Mouse (Mus musculus): ENCODE measurements around the gene Klrb1a.
"Not testable (repeated sequence)": the region's sequence is repeated elsewhere in the genome, so short reads cannot be mapped to it uniquely, and the experiment has no call there.

Gene Klrb1a

GRCm38 (mm10) chr6:128623433-128623832 lies at the start of gene Klrb1a:
Gene Klrb1a, minus strand, starts transcription at chr6:128623533.
- not testable (repeated sequence) for DNase-seq (ENCODE audit: low read depth, low spot score)

DNA sequence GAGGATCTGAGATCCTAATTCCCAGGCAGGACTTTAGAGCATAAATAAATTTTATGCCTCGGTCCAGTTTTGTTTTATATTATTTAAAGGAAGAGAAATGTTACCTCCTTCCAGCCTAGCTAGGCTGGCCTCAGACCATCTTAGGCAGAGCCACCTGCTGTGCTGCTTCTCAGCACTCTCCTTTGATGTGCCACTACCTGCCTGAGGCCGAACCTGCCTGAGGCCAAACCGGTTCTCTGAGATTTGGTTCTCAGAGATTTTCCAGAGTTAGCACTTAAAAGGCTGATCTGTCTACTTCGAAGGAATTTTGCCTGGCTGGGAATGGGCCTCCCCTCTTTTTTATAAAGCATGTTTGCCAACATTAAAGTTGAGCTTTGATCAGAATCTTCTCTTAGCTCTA lies 46.6 kb upstream of the Klrb1a start:
- no peak for DNase-seq (ENCODE audit: low read depth, low spot score)

DNA sequence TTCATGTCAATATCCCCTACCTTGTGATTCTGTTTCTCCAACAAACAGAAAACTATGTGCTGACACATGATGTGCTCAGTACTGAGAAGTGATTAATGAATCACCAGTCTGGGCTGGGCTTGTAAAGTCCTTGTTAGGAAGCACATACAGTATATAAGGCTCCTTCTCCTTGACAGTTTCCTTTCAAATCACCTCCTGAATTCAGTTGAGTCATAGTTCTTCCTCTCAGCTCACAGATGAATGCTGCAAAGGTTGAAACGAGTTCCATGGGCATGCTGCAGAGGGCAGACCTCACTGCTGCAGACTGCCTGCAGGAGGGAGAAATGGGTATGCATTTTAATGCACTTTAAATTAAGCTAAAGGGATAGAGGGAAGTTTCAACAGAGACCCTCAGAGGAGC lies 38.9 kb upstream of the Klrb1a start, which contains the start of gene Clec2h:
Gene Clec2h (plus strand): TSS at position 180 of the 400 bp plus-strand sequence.
- DNase-seq (ENCODE audit: low read depth, low spot score): no peak

GRCm38 (mm10) chr6:128661249-128661648 lies 37.9 kb upstream of the Klrb1a start:
- no peak for DNase-seq (ENCODE audit: low read depth, low spot score)

DNA sequence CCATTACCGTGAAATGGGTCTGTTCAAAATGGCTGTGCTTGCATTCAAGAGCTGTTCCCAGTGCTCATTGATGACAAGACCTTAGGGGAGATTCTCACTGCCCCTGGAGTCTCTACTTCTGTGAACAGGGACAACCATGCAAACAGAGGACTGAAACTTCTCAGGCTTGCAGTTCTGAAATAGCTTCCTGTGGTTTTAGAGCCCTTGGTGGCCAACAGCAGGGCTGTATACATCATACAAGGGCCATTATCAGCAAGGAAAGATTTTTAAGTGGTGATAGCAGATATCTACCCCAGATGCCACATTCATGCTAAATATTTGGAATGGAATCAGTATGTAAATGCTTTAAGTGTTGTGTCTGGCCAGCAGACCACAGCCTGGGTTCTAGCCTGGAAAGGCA lies 29.6 kb upstream of the Klrb1a start:
- no peak for DNase-seq (ENCODE audit: low read depth, low spot score)

- DNase-seq (ENCODE audit: low read depth, low spot score): not testable (repeated sequence)
Observed at GRCm38 (mm10) chr6:128650827-128651226, 27.5 kb upstream of the Klrb1a start.

DNA sequence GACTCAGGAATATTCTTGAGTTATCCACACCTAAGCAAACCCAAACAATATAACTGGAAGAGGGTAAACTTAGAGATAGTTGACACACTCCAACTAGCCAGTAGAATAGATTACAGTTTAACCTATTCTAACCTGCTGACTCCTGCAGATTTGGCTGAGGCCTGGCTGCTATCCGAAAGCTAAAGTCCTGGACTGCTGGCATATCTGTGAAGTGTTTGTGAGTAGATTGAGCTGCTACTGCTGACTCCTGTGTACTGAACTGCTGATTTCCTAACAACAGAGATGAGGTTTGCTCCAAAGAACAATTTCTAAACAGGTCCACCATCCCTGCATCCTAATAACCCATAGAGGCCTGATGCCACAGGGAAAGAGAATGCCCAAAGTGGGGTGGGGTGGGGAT lies 26.9 kb upstream of the Klrb1a start:
- no peak for DNase-seq (ENCODE audit: low read depth, low spot score)

- DNase-seq (ENCODE audit: low read depth, low spot score): no peak
Observed at GRCm38 (mm10) chr6:128649681-128650080, 26.3 kb upstream of the Klrb1a start.

GRCm38 (mm10) chr6:128645708-128646107 lies 22.4 kb upstream of the Klrb1a start:
- DNase-seq (ENCODE audit: low read depth, low spot score): not testable (repeated sequence)

GRCm38 (mm10) chr6:128644694-128645093 lies 21.4 kb upstream of the Klrb1a start:
- not testable (repeated sequence) for DNase-seq (ENCODE audit: low read depth, low spot score)

DNA sequence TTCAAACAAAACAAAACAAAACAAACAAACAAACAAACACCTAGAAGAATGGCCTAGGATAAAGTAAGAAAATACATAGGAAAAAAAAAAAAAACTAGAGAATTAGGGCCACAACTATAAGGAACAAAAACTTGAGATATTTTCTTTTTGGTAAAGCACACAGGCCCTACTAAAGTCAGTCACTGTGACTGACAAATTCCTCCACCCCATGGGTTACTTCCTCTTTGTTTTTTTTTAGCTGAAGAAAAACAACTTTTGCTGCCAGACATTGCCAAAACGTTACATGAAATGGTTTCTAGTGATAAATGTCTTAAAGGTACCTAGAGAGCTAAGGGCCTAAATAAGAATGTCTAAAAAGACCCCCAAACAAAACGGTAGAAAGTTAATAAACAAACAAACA lies 20.7 kb upstream of the Klrb1a start:
- DNase-seq (ENCODE audit: low read depth, low spot score): no peak

DNA sequence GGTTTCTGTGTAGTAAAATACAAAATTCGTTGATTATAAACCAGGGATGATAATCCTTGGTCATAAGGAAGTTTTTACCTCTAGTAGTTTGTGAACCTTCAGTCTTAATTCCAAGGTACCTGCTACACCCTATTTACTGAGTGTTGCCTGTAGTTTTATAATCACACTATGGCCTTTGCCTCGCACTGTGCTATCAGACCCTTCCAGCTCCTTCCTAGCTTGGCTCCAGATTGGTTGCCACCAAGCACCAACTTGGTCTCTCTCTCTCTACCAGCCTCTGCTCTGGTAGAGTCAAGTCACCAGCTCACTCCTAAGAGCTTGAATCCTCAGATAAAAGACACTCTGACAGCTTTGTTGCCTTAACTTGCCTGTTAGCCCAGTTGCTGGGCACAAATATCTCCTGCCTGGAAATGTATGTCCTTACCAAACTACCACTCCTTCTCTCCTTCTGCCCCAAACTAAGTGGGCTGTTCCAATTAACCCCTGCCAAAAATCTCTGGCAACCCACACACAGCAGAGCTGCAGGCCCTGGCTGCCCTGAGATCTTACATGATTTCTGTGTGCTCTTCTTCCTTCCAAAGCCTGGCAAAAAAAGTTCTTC lies 17.9 kb upstream of the Klrb1a start:
- no peak for DNase-seq (ENCODE audit: low read depth, low spot score)

DNA sequence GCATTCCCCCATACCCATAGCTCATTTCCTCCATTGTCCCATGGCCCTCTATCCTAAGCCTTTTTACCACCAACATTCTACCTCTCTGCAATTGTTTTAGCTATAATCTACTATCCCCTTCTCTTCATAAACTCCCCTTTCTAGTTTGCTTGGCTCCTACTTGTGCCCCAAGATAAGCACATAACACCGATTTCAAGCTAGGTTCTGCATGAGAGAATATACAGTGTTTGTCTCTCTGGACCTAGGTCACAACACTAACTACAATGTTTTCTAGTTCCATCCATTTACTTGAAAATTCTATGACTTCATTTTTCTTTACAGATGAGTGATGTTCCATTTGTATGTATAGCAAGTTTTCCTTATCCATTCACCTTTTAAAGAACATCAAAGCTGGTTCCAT lies 17.3 kb upstream of the Klrb1a start:
- no peak for DNase-seq (ENCODE audit: low read depth, low spot score)

DNA sequence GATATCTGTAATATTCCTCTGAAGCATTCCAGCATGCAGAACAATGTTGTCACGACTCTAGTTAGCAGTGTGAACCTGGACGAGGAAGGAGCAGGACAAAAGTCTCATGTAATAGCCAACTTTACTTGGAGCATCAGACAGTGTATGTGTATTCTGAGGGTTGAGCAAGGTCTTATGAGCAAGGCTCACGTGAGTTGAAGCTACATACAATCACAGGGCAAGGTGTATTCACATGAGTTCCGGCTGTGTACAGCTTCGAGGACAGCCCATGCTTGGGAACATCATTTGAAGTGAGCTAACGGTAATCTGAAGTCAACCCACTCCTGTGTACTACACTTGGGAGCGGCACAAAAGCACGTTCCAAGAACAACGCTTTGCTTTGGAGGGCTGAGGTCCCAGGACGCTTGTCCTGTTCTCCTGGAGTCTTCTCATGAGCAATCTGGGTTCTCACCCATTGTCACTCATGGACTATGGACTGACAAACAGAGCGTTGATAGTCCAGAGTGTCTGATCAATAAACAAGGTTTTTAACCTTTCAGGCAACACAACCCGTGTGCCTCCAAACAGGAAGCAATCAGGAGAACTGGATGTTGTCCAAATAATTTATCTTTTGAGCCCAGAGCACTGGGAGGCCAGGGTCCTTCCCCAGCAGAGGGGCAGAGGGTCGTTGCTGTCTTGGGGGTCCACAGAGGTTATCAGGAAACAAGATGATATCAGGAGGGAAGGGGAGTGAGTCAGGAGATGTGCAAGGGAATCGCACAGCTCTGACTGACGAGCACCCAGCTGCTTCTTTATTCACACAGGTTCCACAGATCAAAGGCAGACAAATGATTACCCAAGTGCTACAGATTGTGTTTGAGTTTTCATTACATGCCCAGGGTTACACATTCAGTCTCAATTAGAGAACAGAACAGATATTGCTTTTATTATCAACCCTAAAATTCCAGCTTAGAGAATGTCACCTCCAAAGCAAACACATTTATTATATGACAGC lies 7.9 kb upstream of the Klrb1a start:
- not testable (repeated sequence) for DNase-seq (ENCODE audit: low read depth, low spot score)

- peak; percentile 39 for DNase-seq (ENCODE audit: low read depth, low spot score)
Observed at GRCm38 (mm10) chr6:128629771-128630739, 6.7 kb upstream of the Klrb1a start.

GRCm38 (mm10) chr6:128625246-128625645 lies 1.9 kb upstream of the Klrb1a start:
- DNase-seq (ENCODE audit: low read depth, low spot score): not testable (repeated sequence)

GRCm38 (mm10) chr6:128624425-128624824 lies 1.1 kb upstream of the Klrb1a start:
- no peak for DNase-seq (ENCODE audit: low read depth, low spot score)

DNA sequence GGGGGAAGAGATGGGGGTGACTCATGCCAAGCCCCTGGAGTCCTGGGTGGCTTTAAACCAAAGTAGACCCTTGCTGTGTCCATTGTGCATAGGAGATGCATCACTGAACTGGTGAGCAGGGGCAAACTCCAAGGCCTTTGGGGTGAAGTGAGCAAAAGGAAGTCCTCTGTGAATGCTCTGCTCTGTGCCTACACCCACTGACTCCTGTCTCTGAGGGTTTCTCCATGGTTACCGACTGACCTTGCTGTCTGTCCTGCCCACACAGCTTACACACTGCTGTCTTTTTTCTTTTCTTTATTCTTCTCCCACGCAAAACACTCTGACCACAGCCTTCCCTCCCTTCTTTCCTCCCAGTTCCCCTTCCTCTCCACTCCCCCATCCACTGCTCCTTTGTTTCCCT lies 600 bp downstream of the Klrb1a start:
- DNase-seq (ENCODE audit: low read depth, low spot score): no peak

GRCm38 (mm10) chr6:128606350-128606749 lies 17.0 kb downstream of the Klrb1a start:
- no peak for DNase-seq (ENCODE audit: low read depth, low spot score)

- DNase-seq (ENCODE audit: low read depth, low spot score): no peak
Observed at GRCm38 (mm10) chr6:128604512-128604911, 18.8 kb downstream of the Klrb1a start.

DNA sequence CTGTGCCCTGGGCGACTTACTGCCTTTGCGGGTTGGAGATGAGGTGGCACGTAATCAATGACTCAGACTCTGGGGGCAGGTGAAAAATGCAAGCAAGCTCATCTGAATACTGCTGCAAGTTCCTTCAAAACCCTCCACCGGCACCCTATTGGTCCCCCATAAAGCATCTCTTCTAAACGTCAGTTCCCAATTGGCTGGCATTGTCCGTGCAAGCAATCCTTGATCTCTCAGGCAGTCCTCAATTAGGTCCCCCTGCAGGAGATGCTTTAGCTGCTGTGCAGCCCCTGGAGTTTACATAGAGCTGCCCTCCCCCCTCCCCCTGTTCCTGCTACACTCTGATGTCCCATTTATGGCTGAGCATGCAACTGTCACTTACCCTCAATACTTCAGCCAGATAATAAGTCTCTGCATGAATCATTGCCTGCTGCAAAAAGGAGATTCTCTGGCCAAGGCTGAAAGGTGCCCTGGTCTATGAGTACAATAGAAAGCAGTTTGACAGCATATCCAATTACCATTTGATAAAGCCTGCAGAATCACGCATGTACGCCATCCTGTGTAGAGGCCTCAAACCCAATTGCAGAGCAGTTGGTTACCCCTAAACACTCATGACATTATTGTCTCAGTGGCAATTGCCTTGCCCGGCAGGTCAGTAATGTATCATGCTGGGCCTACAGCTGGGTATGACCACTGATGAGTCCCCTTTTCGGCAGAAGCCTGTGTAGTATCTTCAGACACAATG lies 20.7 kb downstream of the Klrb1a start:
- DNase-seq (ENCODE audit: low read depth, low spot score): no peak

Data from retina, postnatal 7 days (tissue).